Mouse (Mus musculus) embryo, embryonic 9.5 days (tissue): ENCODE data around the gene Togaram2.
"Not testable (repeated sequence)": the region's sequence is repeated elsewhere in the genome, so short reads cannot be mapped to it uniquely, and the experiment has no call there.

Source experiments
- DNase-seq: peaks from one replicate; pipeline ENCODE4 v3.0.0-alpha.2; 2017; ENCODE audit errors: extremely low spot score

Togaram2 gene

DNA sequence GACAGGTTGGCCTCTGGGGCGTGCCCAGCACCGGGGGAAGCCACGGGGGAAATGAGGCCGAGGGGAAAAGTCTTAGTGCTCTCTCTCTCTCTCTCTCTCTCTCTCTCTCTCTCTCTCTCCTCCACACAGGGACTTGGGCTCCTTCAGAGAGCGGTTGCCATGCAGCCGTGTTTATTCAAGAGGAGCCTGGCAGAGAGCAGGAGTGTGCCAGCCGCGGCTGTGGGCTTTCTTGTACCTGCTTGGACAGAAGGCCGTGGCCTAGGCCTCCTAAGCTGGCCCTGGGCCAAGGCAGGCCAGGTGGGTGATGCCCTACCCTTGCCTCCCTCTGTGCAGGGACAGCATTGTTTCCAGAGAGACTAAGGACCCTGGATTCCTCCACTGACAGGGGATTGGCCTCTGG lies at the start of gene Togaram2:
Gene Togaram2, plus strand, starts transcription at position 170 of the 400 bp plus-strand sequence.
- no peak for DNase-seq

DNA sequence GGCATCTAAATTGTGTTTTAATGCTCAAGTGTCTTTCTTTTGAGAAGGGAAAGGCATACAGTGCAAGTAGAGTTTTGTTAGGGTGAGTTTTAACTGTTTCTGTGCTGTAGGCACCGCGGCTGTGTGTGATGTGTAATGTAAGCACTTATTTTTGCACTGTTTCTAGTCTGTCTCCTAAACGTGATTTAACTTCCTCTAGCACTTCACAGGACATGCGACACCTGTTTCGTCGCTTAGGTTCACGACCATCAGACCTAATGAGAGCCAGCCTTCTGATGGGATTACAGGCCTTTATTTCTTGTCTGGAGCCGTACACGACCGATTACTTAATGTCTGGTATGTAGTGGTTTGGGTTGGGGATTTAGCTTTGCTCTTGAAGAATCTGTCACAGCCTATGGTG lies 41.3 kb upstream of the Togaram2 start:
- no peak for DNase-seq

- no peak for DNase-seq
These were observed 39.7 kb upstream of the Togaram2 start for GRCm38 (mm10) chr17:71633350-71633749.

DNA sequence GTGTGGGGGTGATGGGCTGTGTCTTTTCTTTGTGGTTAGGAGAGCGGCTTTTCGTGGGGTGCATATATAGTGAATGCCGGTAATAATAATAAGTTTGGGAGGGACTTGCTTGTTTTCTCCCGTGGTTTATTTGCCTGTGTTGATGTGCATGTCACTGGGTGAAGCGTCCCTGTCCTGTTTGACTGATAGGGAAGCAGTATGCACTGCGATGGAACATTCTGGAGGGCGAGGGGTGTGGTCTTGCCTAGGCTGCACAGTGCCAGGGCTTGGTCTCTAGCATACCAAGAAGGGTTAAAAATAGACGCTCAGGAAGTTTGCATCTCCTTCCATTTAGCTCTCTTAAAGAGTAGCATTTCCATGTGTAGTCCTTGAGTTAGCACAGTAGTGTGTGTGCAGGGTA lies 36.3 kb upstream of the Togaram2 start:
- no peak for DNase-seq

DNA sequence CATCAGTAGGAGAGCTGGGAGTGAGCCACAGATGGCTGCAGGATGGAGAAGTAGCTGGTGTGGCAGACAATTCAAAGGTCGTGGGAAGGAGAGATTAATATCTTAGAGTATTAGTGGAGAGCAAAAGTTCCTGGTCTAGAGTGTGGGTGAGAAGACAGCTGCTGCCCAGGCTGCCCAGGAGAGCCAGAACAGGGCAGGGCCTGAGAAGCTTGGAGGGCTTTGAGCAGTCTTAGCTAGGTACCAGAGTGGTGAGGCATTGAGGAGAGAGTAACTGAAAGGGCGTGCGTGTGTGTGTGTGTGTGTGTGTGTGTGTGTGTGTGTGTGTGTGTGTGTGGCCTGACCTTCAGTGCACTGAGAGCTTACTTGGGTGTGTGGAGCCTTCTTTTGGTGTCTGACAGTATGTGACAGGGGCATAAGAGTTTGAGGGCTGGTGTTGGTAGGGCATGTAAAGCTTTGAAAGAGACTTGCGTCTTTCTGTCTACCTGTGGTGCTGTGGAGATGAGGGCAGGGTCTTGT lies 35.3 kb upstream of the Togaram2 start:
- DNase-seq: no peak

GRCm38 (mm10) chr17:71639056-71639455 lies 34.0 kb upstream of the Togaram2 start:
- DNase-seq: not testable (repeated sequence)

GRCm38 (mm10) chr17:71640421-71641085 lies 32.5 kb upstream of the Togaram2 start:
- no peak for DNase-seq

DNA sequence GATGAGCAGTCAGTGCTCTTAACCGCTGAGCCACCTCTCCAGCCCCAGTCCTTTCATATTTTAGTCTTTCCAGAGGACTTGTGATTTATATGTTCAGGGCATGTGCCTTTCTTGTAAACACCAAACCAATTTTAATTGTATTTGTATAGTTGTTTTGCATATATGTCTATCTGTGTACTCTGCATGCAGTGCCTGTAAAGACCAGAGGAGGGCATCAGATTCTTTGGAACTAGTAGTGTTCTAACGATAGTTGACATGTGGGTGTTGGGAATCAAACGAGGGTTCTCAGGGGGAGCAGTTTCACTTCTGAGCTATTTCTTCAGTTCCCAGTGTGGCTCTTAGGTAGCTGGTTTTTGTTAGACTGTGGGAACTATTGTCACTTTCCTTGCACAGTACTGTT lies 30.9 kb upstream of the Togaram2 start:
- no peak for DNase-seq

DNA sequence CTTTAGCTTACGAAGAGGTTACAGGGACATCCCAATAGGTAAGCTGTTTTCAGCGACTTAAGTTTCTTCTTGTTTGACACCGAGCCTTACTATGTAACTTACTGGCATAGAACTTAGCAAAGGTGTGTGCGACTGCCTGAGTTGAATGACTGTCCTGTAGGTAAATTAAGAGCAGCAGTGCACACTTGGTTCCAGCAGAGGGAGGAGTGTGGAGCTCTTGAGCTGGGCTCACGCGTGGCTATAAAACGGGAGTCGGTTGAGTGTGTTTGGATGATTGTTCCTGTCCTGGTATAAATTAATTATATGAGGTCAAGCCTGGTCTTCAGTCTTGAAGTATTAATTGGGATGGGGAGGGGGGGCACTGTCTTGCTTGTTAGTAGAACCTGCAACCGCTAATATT lies 23.1 kb upstream of the Togaram2 start:
- no peak for DNase-seq

- DNase-seq: no peak
These were observed 20.6 kb upstream of the Togaram2 start for GRCm38 (mm10) chr17:71652495-71652894.

DNA sequence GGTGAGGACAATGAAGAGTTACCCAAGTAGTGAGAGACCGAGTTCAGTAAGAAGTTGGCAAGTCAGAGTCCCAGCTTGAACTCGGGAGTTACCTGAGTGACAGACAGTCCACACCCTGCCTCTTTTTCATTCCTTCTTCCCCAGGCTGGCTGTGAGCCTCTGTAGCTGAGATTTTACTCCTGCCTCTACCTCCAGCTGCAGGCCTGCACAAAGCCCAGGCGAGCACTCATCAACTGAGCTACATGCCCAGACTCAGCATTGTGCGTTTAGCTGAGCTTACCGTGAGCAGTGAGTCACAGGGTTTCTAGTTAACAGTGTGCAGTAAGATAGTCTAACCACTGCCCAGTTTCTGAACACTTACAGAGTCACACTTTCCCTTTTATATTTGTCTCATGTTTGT lies 20.1 kb upstream of the Togaram2 start:
- no peak for DNase-seq

GRCm38 (mm10) chr17:71657521-71657920 lies 15.5 kb upstream of the Togaram2 start:
- no peak for DNase-seq

- DNase-seq: no peak
These were observed 14.4 kb upstream of the Togaram2 start for GRCm38 (mm10) chr17:71658666-71659065.

- DNase-seq: no peak
These were observed 12.7 kb upstream of the Togaram2 start for GRCm38 (mm10) chr17:71660390-71660789.

DNA sequence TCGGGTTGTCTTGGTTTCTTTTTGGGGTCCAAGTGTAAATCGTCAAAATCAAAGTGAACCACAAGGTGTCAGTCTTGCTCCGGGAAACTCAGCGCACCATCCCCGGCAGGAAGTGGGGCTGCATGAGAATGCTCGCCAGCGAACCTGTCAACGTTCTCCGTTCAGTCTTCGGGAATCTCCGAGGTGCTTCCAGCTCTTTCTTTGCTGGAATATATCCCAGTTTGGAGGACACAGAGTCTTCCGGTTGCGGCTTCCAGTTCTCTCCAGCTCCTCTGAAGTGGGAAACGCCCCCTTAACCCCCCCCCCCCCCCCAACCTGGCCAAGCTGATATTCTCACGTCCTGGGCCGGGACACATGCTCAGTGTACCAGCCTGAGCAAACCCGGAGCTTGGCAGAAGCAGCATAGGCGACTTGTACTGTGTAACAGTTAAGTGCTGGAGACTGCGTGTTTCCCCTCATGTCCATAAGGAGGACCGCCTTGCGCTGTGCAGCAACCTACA lies 10.3 kb upstream of the Togaram2 start:
- DNase-seq: peak; percentile 78

DNA sequence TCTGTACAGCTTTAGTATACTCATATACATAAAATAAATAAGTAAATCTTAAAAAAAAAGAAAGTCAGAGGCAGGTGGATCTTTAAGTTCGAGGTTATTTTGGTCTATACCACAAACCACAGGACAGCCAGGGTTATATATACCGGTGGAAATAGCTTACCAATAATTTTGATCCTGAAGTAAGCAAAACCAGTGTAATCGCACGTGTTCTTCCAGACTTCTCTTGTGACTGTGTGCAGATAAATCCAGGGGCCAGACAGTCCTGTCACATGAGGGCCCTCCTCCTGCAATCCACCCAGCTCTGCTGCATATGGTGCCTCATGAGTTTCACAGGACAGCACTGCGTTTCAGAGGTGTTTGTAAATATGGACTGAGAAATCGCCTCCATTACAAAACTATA lies 9.6 kb upstream of the Togaram2 start:
- DNase-seq: no peak

- DNase-seq: no peak
These were observed 8.9 kb upstream of the Togaram2 start for GRCm38 (mm10) chr17:71664172-71664571.

DNA sequence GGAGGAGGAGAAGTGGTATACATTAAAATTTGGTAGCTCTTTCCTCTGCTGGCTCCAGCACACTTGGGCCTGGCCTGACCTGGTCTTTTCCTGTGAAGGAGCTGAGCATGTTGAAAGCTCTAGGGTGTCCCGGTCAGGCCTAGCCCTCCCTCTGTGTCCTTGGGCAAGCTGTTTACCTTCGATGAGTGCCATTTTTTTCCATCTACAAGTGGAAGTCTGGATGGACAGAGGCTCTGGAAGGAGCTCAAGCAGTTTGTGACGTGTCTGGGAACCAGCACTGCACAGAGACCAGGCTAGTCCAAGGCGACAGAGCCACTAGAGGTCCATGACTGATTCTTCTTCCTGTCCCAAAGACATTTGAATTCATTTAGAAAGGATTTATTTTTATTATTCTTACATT lies 7.9 kb upstream of the Togaram2 start:
- DNase-seq: no peak

DNA sequence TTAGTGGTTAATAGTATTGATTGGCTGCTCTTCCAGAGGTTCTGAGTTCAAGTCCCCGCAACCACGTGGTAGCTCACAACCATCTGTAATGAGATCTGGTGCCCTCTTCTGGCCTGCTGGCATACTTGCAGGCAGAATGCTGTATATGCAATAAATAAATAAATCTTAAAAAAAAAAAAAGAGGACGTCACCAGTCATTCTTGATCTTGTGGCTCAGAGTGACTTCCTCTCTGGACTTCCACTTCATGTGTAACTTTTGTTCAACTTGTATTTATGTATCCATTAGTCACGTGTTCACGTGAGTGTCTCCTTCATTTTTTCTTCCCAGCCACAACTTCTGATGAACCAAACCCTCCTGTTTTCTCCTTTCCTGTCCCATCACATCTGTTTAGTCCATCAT lies 3.5 kb upstream of the Togaram2 start:
- no peak for DNase-seq

- peak; percentile 59 for DNase-seq
These were observed 1.1 kb upstream of the Togaram2 start for GRCm38 (mm10) chr17:71671840-71672546.

DNA sequence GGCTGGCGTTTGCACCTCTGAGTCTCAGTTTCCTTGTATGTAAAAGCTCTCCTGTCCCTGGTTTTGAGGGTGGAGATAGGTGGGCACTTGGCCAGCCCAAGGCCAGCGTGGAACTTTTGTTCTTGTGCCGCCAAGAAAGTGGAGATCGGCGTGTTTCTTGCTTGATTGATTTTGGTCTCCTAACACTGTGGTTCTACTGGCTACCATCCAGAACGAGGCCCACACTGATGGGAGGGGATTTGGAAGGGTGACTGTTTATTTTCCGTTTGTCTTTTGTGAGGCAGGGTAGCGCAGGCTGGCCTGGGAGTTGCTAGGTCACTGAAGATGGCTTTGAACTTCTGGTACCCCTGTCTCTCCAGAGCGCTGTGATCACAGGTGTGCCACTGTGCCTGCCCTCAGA lies 875 bp downstream of the Togaram2 start:
- no peak for DNase-seq

DNA sequence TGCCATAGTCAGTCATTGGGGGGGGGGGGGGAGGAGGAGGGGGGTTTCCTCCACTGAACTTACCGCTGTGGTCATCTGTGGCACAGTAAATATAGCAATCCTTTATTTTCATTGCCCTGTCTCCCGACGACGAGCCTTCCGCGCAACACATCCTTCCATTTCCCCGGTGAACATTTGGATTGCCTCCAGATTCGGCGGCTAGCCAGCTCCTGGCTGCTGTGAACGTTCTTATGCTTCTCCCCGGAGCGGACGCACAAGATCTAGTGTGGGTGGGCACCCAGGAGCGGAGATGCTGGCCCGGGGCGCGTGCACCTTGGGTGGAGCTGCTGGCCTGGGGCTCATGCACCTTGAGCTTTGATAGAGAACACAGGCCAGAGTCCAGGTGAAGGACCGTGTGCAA lies 1.8 kb downstream of the Togaram2 start:
- DNase-seq: no peak

GRCm38 (mm10) chr17:71681666-71682065 lies 8.6 kb downstream of the Togaram2 start:
- DNase-seq: no peak
